Mouse (Mus musculus) forebrain, embryonic 13.5 days (tissue): ENCODE data around the gene Gas8. TPM values are rescaled to one million over a fixed set of nuclear protein-coding genes. Genes with fewer than 3 reads are reported as not detected.
"Not testable (repeated sequence)": the region's sequence is repeated elsewhere in the genome, so short reads cannot be mapped to it uniquely, and the experiment has no call there.

Experiments used
- ATAC-seq: fragments of 200-750 bp; cut with Nextera tagmentation; 2 replicates; pipeline ENCODE4 v1.8.0; 2017
- H3K27ac ChIP-seq: fragments of 300-500 bp; sonication (generic); 2 replicates; pipeline ENCODE4 v1.5.1; 2015; ENCODE audit warnings: inconsistent platforms, mild to moderate bottlenecking, moderate library complexity
- H3K27me3 ChIP-seq: fragments of 300-500 bp; sonication (generic); 2 replicates; pipeline ENCODE4 v1.6.1; 2015; ENCODE audit warnings: mild to moderate bottlenecking, inconsistent platforms
- H3K36me3 ChIP-seq: fragments of 300-500 bp; sonication (generic); 2 replicates; pipeline ENCODE4 v1.6.1; 2015; ENCODE audit warnings: mild to moderate bottlenecking, inconsistent platforms; ENCODE audit not compliant: poor library complexity, severe bottlenecking
- H3K4me1 ChIP-seq: fragments of 300-500 bp; sonication (generic); 2 replicates; pipeline ENCODE4 v1.6.1; 2015; ENCODE audit warnings: inconsistent platforms
- H3K4me2 ChIP-seq: fragments of 300-500 bp; sonication (generic); 2 replicates; pipeline ENCODE4 v1.6.1; 2015; ENCODE audit warnings: inconsistent platforms, mild to moderate bottlenecking, moderate library complexity
- H3K4me3 ChIP-seq: fragments of 300-500 bp; sonication (generic); 2 replicates; pipeline ENCODE4 v1.5.1; 2015; ENCODE audit warnings: mild to moderate bottlenecking, inconsistent platforms
- H3K9ac ChIP-seq: fragments of 300-500 bp; sonication (generic); 2 replicates; pipeline ENCODE4 v1.6.1; 2015; ENCODE audit warnings: mild to moderate bottlenecking, inconsistent platforms
- H3K9me3 ChIP-seq: fragments of 300-500 bp; sonication (generic); replicated peaks from 2 replicates; pipeline ENCODE4 v1.6.1; 2016; ENCODE audit warnings: inconsistent platforms
- WGBS: fragments of 180-500 bp; shearing (Covaris S2); methylation state at CpG from one replicate; pipeline ENCODE4 v1.1.7; 2015; 5-methylcytosine and 5-hydroxymethylcytosine counted together
- polyA plus RNA-seq: library from polyadenylated mRNA; unstranded; fragments of >200 nt; fragmentation: Nextera tagmentation; extraction: Ambion mirVana; gene quantifications from 2 replicates; pipeline ENCODE4 v1.2.1, GENCODE M21; 2015

The Gas8 gene
- polyA plus RNA-seq, 1 experiment from 2014 or later = 36.4 TPM

- Histone ChIP-seq H3K27ac (no peak overlapping the region), H3K9ac (peak overlapping the region; percentile 45; the same call in 1 of the 2 replicates), H3K4me2 (peak overlapping the region; percentile 97), H3K9me3 (no peaks in the 10 kb centered on the region), H3K4me1 (peaks cover 36% of the 10 kb centered on the region), H3K36me3 (peaks cover 26% of the 10 kb centered on the region), H3K27me3 (peaks cover 7% of the 10 kb centered on the region; the same call in 1 of the 2 replicates), H3K4me3 (peak overlapping the region; percentile 81)
- no peak for ATAC-seq
- WGBS = 38% methylated on average over 10 of the region's 10 CpGs
Measured at GRCm38 (mm10) chr8:123518172-123518571, 462 bp upstream of the Gas8 start.

- not testable (repeated sequence) for H3K9me3 ChIP-seq, H3K27me3 ChIP-seq, ATAC-seq, H3K27ac ChIP-seq, H3K4me2 ChIP-seq, H3K4me3 ChIP-seq
- 92% methylated on average over 1 of the region's 1 CpGs for WGBS
- Histone ChIP-seq H3K36me3 (peaks cover 44% of the 10 kb centered on the region), H3K4me1 (peaks cover 23% of the 10 kb centered on the region), H3K9ac (0 out of 2 replicates have a peak overlapping the region, but pooled peaks have one; percentile 92)
Measured at GRCm38 (mm10) chr8:123520048-123520447, 1.4 kb downstream of the Gas8 start.

- no peaks in the 10 kb centered on the region for H3K27me3 ChIP-seq
- H3K27ac ChIP-seq = no peak overlapping the region
- H3K36me3 ChIP-seq = peaks cover 100% of the 10 kb centered on the region
- H3K9ac ChIP-seq = no peak overlapping the region
- H3K4me3 ChIP-seq = no peak overlapping the region
- no peak overlapping the region for H3K4me2 ChIP-seq
- H3K9me3 ChIP-seq = no peaks in the 10 kb centered on the region
- 89% methylated on average over 25 of the region's 25 CpGs for WGBS
- 0 out of 2 replicates have a peak, but pooled peaks have one; percentile 38 for ATAC-seq
- H3K4me1 ChIP-seq = no peaks in the 10 kb centered on the region
Measured at GRCm38 (mm10) chr8:123527720-123528489, 9.3 kb downstream of the Gas8 start.

- WGBS = 87% methylated on average over 9 of the region's 9 CpGs
- Histone ChIP-seq H3K27ac (no peak overlapping the region), H3K9ac (no peak overlapping the region), H3K27me3 (peaks cover 12% of the 10 kb centered on the region), H3K36me3 (peaks cover 55% of the 10 kb centered on the region), H3K4me2 (no peak overlapping the region), H3K9me3 (no peaks in the 10 kb centered on the region), H3K4me3 (no peak overlapping the region), H3K4me1 (no peaks in the 10 kb centered on the region)
- no peak for ATAC-seq
Measured at GRCm38 (mm10) chr8:123536242-123536989, 17.8 kb downstream of the Gas8 start.

- H3K27ac ChIP-seq = no peak overlapping the region
- H3K36me3 ChIP-seq = peaks cover 49% of the 10 kb centered on the region
- no peak for ATAC-seq
- H3K27me3 ChIP-seq = peaks cover 12% of the 10 kb centered on the region
- H3K4me2 ChIP-seq = no peak overlapping the region
- H3K4me1 ChIP-seq = no peaks in the 10 kb centered on the region
- no peak overlapping the region for H3K9ac ChIP-seq
- no peaks in the 10 kb centered on the region for H3K9me3 ChIP-seq
- WGBS = 22% methylated on average over 8 of the region's 10 CpGs
- H3K4me3 ChIP-seq = no peak overlapping the region
Measured at GRCm38 (mm10) chr8:123536990-123537380, 18.4 kb downstream of the Gas8 start.

- Histone ChIP-seq H3K36me3 (peaks cover 43% of the 10 kb centered on the region), H3K27me3 (peaks cover 12% of the 10 kb centered on the region)
- H3K4me3 ChIP-seq, H3K9ac ChIP-seq, H3K4me1 ChIP-seq, H3K27ac ChIP-seq, H3K9me3 ChIP-seq, H3K4me2 ChIP-seq, ATAC-seq: not testable (repeated sequence)
- WGBS = 78% methylated on average over 7 of the region's 14 CpGs
Measured at GRCm38 (mm10) chr8:123537641-123538040, 19.0 kb downstream of the Gas8 start.

GRCm38 (mm10) chr8:123564221-123564620, 45.6 kb downstream of the Gas8 start:
- H3K4me2 ChIP-seq, H3K4me3 ChIP-seq, ATAC-seq, H3K9ac ChIP-seq, H3K9me3 ChIP-seq, H3K27ac ChIP-seq, H3K27me3 ChIP-seq, H3K4me1 ChIP-seq, H3K36me3 ChIP-seq: not testable (repeated sequence)
- no CpG with 5 or more reads among the region's 45 CpGs for WGBS

- not testable (repeated sequence) for H3K4me3 ChIP-seq, ATAC-seq, H3K36me3 ChIP-seq, H3K4me2 ChIP-seq, H3K4me1 ChIP-seq, H3K9ac ChIP-seq, H3K9me3 ChIP-seq, H3K27ac ChIP-seq, H3K27me3 ChIP-seq
- WGBS = 82% methylated on average over 2 of the region's 10 CpGs
Measured at GRCm38 (mm10) chr8:123575386-123575785, 56.8 kb downstream of the Gas8 start.

Other genes starting within 250 kb of the Gas8 start
- 23.0 and 24.0 TPM in 2 replicates for gene Fanca, start 200.3 kb upstream of the Gas8 start, polyA plus RNA-seq
- 20.6 and 21.3 TPM in 2 replicates for gene Spire2, start 186.1 kb upstream of the Gas8 start, polyA plus RNA-seq
- gene Tcf25, start 145.1 kb upstream of the Gas8 start, polyA plus RNA-seq = 190 and 207 TPM in 2 replicates
- gene Mc1r, start 111.7 kb upstream of the Gas8 start, polyA plus RNA-seq = 0.15 and 0.27 TPM in 2 replicates
- gene Tubb3, start 107.4 kb upstream of the Gas8 start, polyA plus RNA-seq = 1,305 and 1,381 TPM in 2 replicates
- gene Def8, start 95.3 kb upstream of the Gas8 start, polyA plus RNA-seq = 38.9 and 41.2 TPM in 2 replicates
- gene Afg3l1, start 40.9 kb upstream of the Gas8 start, polyA plus RNA-seq = 55.9 and 60.4 TPM in 2 replicates
- 61.1 and 64.7 TPM in 2 replicates for gene Dbndd1, start 3.4 kb upstream of the Gas8 start, polyA plus RNA-seq
- 8.3 and 8.9 TPM in 2 replicates for gene Rhou, start 135.1 kb downstream of the Gas8 start, polyA plus RNA-seq